Mouse (Mus musculus): ENCODE measurements at regions not wholly inside any gene's neighbourhood (a gene's known extent, or its start where the extent isn't known, plus 50 kb on each side); places are given as distances from the start of the nearest gene placed in this dataset.

GRCm38 (mm10) chr10:100882584-100882983 lies 292.3 kb downstream of the 1700017N19Rik start:
- dilution Hi-C loops (cut with MboI; ENCODE audit: extremely low pct_ligation_motif_present, extremely low pct_unique_long_range_greater_than_20kb, low sequenced_read_pairs) (no loop called here), in situ Hi-C loops (cut with MboI; ENCODE audit: low pct_ligation_motif_present, low pct_unique_long_range_greater_than_20kb, low sequenced_read_pairs) (no loop called here)
- H3K27me3 ChIP-seq (replicated peaks): no peaks in the 10 kb centered on the region
- no peak overlapping the region for H3K27ac ChIP-seq (ENCODE audit: insufficient read depth, low read depth)
- H3K4me3 ChIP-seq (replicated peaks in 1 of 3; ENCODE audit: low read depth in 2 of 3, low read length in 2 of 3, poor library complexity in 1 of 3): no peak overlapping the region
- H3K9me3 ChIP-seq (replicated peaks; ENCODE audit: low read length): peaks cover 27% of the 10 kb centered on the region
- H3K9ac ChIP-seq (ENCODE audit: insufficient read depth, low read depth): no peak overlapping the region
- DNase-seq (ENCODE audit: extremely low read depth): no peak
- TF ChIP-seq KAT2A (IDR thresholded peaks at IDR 0.05; ENCODE audit: insufficient replicate concordance, low read length) (no peak), MAZ (IDR thresholded peaks at IDR 0.05; ENCODE audit: low read depth, low read length) (no peak), E2F4 (IDR thresholded peaks at IDR 0.05; ENCODE audit: insufficient replicate concordance, low read depth, low read length) (no peak), TBP (conservative IDR thresholded peaks at IDR 0.05; ENCODE audit: low read depth, low read length) (no peak), NELFE (IDR thresholded peaks at IDR 0.05; ENCODE audit: low read depth, low read length) (no peak), MYC (IDR thresholded peaks at IDR 0.05; ENCODE audit: low read depth, low read length) (no peak), JUND (conservative IDR thresholded peaks at IDR 0.05; ENCODE audit: low read depth, low read length) (no peak), ETS1 (conservative IDR thresholded peaks at IDR 0.05; ENCODE audit: low read depth, low read length) (no peak), RCOR1 (conservative IDR thresholded peaks at IDR 0.05; ENCODE audit: low read depth, low read length) (no peak), CTCF (conservative IDR thresholded peaks at IDR 0.05 in 1 of 2, IDR thresholded peaks at IDR 0.05 in 1 of 2; ENCODE audit: low read depth in 2 of 2, low read length in 2 of 2) (no peak), RAD21 (IDR thresholded peaks at IDR 0.05; ENCODE audit: low read depth, low read length) (no peak), MAFK (IDR thresholded peaks at IDR 0.05; ENCODE audit: insufficient replicate concordance, low read length) (no peak), CHD1 (IDR thresholded peaks at IDR 0.05; ENCODE audit: low read depth, low read length) (no peak), USF2 (conservative IDR thresholded peaks at IDR 0.05; ENCODE audit: low read depth, low read length) (no peak)
- no peaks in the 10 kb centered on the region for H3K4me1 ChIP-seq (ENCODE audit: control insufficient read depth in 1 of 2, insufficient read depth in 2 of 2)
- no peaks in the 10 kb centered on the region for H3K79me2 ChIP-seq (replicated peaks; ENCODE audit: control insufficient read depth, extremely low read depth, insufficient read depth, poor library complexity, severe bottlenecking)
- no peak overlapping the region for H3K4me2 ChIP-seq (ENCODE audit: insufficient read depth, low read depth, poor library complexity, severe bottlenecking)
- no peaks in the 10 kb centered on the region for H3K36me3 ChIP-seq (replicated peaks in 1 of 2; ENCODE audit: control insufficient read depth in 1 of 2, insufficient read depth in 1 of 2, low read length in 1 of 2)

- dilution Hi-C loops (cut with MboI; ENCODE audit: extremely low pct_ligation_motif_present, extremely low pct_unique_long_range_greater_than_20kb, low sequenced_read_pairs): no loop called here
- Histone ChIP-seq H3K4me2 (ENCODE audit: insufficient read depth, low read depth, poor library complexity, severe bottlenecking) (no peak overlapping the region), H3K4me1 (ENCODE audit: control insufficient read depth in 1 of 2, insufficient read depth in 2 of 2) (no peaks in the 10 kb centered on the region), H3K9me3 (replicated peaks; ENCODE audit: low read length) (peaks cover 18% of the 10 kb centered on the region), H3K27me3 (replicated peaks) (no peaks in the 10 kb centered on the region), H3K4me3 (replicated peaks in 1 of 3; ENCODE audit: low read depth in 2 of 3, low read length in 2 of 3, poor library complexity in 1 of 3) (no peak overlapping the region), H3K27ac (ENCODE audit: insufficient read depth, low read depth) (no peak overlapping the region), H3K79me2 (replicated peaks; ENCODE audit: control insufficient read depth, extremely low read depth, insufficient read depth, poor library complexity, severe bottlenecking) (no peaks in the 10 kb centered on the region), H3K9ac (ENCODE audit: insufficient read depth, low read depth) (no peak overlapping the region), H3K36me3 (replicated peaks in 1 of 2; ENCODE audit: control insufficient read depth in 1 of 2, insufficient read depth in 1 of 2, low read length in 1 of 2) (no peaks in the 10 kb centered on the region)
- in situ Hi-C loops (cut with MboI; ENCODE audit: low pct_ligation_motif_present, low pct_unique_long_range_greater_than_20kb, low sequenced_read_pairs): no loop called here
- DNase-seq (ENCODE audit: extremely low read depth): no peak
- TF ChIP-seq ETS1 (conservative IDR thresholded peaks at IDR 0.05; ENCODE audit: low read depth, low read length) (no peak), JUND (conservative IDR thresholded peaks at IDR 0.05; ENCODE audit: low read depth, low read length) (no peak), NELFE (IDR thresholded peaks at IDR 0.05; ENCODE audit: low read depth, low read length) (no peak), ZMIZ1 (IDR thresholded peaks at IDR 0.05; ENCODE audit: low read depth, low read length) (no peak)
These were observed 332.7 kb downstream of the 1700017N19Rik start for GRCm38 (mm10) chr10:100922976-100923375.

All from CH12.LX (cell line).